Mouse (Mus musculus): ENCODE measurements around the gene Bgn.

GRCm38 (mm10) chrX:73484076-73484475 is 674 bp downstream of the Bgn start:
- TF ChIP-seq USF1 (IDR thresholded peaks at IDR 0.05; ENCODE audit: low read depth, low read length), result no peak
- TF ChIP-seq EP300 (IDR thresholded peaks at IDR 0.05; ENCODE audit: low read length), result no peak
- TF ChIP-seq KAT2A (IDR thresholded peaks at IDR 0.05; ENCODE audit: insufficient replicate concordance, low read length), result no peak
- no peak for TF ChIP-seq MAX (IDR thresholded peaks at IDR 0.05; ENCODE audit: low read length)
- TF ChIP-seq CHD2 (IDR thresholded peaks at IDR 0.05; ENCODE audit: low read length), result no peak
